Mouse (Mus musculus) right cerebral cortex, postnatal 4 days (tissue): Measurements from ENCODE around the gene Gm11111.
"Not testable (repeated sequence)": the region's sequence is repeated elsewhere in the genome, so short reads cannot be mapped to it uniquely, and the experiment has no call there.

Experiments used
- DNase-seq: peaks from one replicate; pipeline ENCODE4 v3.0.0-alpha.2; 2022

Gene Gm11111

GRCm38 (mm10) chr5:98552395-98552794, at the start of gene Gm11111:
Gm11111 (plus strand) TSS chr5:98552695.
- DNase-seq = no peak

- DNase-seq = no peak
Observed at GRCm38 (mm10) chr5:98516214-98516613, 36.3 kb upstream of the Gm11111 start.

GRCm38 (mm10) chr5:98520118-98520517, 32.4 kb upstream of the Gm11111 start:
- no peak for DNase-seq

DNA sequence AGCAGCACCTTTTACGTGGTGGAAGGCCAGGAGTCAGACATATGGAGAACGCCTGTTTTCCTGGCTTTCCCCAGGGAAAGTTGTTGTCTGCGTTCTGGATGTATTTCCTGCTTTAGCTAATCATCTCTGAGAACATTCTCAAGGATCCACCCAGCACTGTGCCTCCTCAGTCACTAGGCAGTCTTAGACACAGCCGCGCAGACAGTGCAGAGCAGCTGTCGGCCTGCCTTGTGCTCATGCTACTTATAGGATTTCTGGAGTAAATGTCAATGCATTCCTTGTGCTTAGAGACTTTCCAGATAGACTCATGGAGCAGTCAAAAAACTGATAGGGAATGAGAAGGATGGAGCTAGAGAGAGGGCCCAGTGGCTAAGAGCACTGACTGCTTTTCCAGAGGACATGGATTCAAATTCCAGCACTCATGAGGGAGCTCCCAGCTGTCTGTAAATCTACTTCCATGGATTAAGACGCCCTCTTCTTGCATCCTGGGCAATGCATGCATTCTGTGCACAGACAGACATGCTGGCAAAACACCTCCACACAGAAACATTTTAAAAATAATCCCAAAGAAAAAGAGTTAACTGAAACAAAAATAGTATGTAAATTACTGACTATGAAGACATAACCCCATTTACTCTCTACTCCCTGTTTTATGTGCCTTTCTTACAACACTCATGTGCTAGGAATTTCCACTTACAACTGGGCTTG, 30.1 kb upstream of the Gm11111 start:
- DNase-seq = no peak

- no peak for DNase-seq
Observed at GRCm38 (mm10) chr5:98523050-98523449, 29.4 kb upstream of the Gm11111 start.

- no peak for DNase-seq
Observed at GRCm38 (mm10) chr5:98523783-98524182, 28.7 kb upstream of the Gm11111 start.

DNA sequence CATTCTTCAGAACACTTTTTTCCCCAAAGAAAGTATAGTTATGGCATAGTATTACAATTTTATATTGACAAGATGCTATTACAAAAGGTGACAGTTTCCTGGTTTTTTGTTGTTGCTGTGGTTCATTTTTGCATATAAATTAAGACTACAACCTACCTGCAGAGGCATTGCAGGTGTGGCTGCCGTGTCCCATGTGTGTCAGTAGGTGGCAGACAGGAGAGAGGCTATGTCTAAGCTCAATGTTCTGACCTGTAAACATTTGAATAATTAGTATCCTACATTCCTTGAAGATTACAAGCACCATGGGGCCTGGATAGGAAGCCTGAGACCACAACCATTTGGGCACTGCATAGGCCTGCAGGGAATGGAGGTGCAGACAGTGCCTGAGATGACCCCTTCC, 11.2 kb upstream of the Gm11111 start:
- DNase-seq = no peak

- DNase-seq = no peak
Observed at GRCm38 (mm10) chr5:98550285-98550684, 2.2 kb upstream of the Gm11111 start.

DNA sequence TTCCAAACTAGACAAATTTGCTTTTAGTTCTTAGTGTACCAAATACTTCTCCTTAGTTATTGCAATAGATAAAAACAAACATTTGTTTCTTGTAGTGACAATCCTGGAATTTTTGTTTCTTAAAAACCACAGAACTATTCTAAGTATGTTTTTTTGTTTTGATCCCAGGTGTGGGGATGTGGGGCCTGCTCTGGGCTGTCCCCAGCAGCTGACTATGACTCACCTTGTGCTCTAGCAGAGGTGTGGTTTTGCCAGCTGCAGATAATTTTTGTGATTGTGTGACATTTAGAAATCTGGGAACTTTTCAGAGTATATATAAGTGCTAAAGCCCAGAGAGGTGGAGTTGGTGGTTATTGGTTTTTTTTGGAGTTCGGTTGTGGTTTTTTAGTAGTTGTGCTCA, 1.6 kb upstream of the Gm11111 start:
- no peak for DNase-seq

GRCm38 (mm10) chr5:98552811-98553601, 511 bp downstream of the Gm11111 start:
- DNase-seq = no peak

- DNase-seq = no peak
Observed at GRCm38 (mm10) chr5:98561301-98561700, 8.8 kb downstream of the Gm11111 start.

DNA sequence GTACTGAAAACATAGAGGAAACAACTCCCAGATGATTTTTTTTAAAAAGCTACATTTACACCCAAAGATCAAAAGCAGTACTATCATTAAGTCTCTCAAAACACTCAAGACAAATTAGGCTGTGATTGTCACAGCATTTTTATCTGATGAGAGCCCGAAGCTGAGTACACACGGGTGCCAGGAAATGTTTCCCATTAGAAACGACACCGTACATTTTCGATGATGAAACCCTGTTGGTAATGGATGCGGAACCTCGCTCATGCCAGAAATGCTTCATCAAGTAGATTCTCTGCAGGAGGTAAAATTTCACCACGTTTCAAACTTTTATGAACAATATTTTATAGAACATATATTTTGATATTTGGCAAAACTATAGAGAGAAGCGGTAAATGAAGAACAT, 10.3 kb downstream of the Gm11111 start:
- no peak for DNase-seq

- DNase-seq = no peak
Observed at GRCm38 (mm10) chr5:98563801-98564200, 11.3 kb downstream of the Gm11111 start.

DNA sequence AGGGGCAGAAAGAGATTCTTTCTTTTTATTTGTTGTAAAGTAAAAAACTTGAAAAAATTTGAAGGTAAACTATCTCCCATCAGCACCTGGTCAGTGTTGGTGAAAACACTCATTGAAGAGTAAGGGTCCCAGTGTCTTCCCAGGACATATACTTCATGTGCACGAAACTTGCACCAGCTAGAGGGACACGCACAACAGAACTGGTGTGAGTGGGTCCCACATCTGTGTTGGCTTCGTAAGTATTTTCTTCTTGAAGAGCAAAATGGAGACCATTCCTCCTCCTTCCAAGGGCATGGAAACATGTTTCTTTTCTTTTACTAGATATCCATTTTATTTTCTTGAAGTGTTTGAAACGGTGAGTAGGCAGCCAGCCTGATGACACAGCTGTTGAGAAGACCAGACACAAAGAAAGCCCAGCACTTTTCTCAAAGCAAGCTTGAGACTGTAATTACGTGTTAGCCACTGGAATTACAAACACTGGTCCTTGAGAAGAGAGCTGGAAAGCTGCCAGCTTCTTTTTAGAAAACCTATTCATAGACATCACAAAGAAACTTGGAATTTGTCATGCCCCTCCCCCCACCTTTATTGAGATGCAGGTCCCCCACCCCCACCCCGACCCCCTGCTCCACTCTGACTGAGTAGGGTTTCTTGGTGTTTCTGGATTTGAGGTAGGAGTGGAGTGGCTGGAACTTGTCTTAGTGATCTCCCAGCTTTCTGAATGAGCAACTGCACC, 14.1 kb downstream of the Gm11111 start:
- DNase-seq = no peak

GRCm38 (mm10) chr5:98568481-98568880, 16.0 kb downstream of the Gm11111 start:
- no peak for DNase-seq

DNA sequence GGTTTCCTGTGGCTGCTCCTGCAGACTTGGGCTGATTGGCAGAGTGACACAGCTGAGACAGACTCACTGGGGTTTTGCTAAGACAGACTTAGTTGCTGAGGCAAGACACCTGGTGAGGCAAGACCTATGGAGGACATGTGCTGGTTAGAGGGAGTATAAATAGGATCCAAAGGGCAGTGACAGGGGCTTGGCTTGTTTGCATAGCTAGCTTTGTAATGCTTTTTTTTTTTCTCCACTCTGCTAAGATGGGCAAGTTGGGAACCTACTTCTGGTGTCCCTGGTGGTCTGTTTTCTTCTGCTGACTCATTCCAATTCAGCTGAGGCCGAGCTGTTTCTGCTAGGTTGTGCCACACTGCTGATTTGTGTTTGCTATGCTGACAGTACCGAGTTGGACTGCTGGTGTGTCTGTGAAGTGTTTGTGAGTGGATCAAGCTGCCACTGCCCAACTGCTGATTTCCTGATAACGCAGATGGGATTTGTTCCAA, 16.6 kb downstream of the Gm11111 start:
- no peak for DNase-seq

DNA sequence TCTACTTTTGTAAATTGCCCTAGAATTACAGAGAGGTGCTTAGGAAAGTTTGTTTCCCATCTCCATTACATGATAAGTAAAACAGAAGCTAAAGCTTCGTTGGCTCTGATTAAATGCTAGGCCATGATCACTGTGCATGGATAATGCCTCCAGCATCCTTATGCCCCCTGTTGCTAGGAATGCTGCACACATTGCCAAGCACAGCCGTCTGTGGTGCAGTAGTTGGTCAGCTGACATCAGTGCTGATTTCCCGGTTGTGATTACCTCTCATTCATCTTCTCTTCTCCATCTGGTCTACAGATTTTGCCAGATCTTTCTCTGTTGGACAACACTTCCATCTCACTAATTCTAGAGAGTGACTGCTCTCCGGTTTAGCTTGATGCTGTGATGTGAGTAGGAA, 19.9 kb downstream of the Gm11111 start:
- DNase-seq = no peak

DNA sequence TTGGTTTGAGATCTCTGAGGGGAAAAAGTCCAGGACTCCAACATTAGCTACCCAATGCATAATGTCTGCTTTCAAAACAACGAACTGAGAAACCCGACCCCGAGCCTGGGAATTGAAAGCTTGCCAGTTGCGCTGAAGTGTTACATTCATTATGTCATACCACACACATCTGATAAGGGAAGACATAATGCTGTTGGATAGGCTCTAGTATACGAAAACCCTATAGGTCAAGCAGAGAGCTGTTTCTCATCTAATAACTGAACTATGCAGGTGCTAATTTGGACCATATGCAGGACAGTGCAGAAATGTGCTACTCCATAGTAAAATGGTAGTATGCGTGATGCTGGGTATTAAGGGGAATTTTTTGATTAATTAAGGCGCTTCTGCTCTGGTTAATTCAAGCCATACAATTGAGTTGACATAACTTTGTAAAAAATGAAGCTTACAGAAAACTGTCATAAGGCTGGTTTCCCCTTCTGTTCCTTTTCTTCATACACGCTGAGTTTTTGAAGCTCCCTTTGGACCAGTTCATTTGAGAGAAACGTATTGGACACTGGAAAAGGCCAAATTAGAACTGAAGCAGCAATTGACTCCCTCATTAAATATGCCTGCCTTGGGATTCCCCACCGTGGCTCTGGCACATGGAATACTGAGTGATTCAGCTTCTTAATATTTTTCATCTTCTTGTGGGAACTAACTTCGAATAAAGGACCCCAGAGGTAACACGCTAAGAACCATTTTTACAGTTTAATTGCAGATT, 22.4 kb downstream of the Gm11111 start:
- DNase-seq = no peak

- DNase-seq = no peak
Observed at GRCm38 (mm10) chr5:98575471-98575834, 23.0 kb downstream of the Gm11111 start.

DNA sequence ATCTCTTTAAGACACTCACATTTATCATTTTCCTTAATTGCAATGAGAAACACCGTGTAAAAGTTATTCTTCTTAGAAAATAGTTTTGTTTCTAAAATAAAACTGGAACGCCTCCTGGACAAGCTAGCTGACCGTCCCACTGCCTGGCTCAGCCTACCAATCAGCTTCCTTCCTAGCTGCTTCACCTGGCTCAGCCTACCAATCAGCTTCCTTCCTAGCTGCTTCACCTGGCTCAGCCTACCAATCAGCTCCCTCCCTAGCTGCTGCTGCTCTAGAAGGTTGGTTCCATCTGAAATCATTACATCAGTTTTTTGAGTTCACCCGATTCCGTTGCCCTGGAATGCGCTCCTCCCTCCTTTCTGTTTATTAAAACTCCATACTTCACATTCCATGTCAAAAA, 24.0 kb downstream of the Gm11111 start:
- not testable (repeated sequence) for DNase-seq

DNA sequence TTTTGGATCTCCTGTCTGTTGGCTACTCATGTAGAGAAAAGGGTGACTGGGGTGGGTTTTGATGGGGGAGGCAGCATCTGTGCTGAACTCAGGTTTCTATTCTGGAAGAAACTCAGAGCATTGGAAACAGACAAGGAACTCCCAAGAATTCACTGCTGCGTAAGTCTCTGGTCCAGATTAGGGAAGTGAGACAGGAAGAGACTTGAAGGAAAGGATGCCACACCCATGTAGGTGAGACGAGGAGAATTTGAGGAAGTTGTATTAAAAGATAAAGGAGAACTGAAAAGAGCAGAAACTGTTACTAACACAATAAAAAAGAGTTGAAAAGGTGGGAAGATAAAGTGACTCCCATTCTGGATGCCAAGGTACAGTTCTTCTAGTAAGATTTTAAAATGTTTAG, 25.9 kb downstream of the Gm11111 start:
- DNase-seq = no peak

- no peak for DNase-seq
Observed at GRCm38 (mm10) chr5:98580811-98581210, 28.3 kb downstream of the Gm11111 start.

DNA sequence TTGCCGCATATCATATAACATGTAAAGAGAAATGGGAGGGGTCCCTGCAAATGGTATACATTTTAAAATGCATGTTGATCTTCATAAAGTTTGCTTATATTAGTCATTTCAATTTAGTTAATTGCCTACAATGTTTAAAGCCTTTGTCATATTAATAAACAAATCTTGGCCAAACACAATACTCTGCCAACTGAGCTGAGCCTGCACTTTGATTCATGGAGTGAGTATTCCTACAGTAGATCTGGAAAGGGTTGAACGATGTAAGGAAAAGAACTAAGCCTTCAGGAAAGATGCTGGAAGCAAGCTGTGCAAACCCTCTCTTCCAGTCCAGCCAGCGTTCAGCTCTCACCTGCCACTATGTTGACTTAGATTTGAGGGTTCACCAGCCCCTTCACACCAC, 29.6 kb downstream of the Gm11111 start:
- no peak for DNase-seq
